Mouse (Mus musculus): Measurements from ENCODE around the gene Igf1.

DNA sequence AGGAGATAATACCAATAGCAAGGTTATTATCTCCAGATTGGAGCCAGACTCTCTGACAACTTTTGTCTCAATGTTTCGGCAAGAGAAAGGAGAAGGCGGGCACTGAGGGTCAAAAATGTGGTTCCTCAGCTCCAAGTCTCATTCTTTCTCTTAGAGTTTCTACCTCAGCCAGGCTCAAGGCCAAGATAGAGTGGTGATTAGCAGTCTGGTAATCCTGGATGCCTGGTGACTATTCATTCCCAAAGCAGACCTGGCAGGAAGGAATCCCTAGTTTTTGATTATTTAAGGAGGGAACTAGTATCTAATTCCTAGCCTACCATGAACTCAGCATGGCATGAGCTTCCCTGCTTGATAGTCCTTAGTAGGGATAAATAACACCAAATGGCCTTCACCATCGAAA lies 47.0 kb downstream of the Igf1 start:
- TF ChIP-seq TCF12 (IDR thresholded peaks at IDR 0.05; ENCODE audit: insufficient read depth, poor library complexity, severe bottlenecking) (no peak), POLR2AphosphoS2 (IDR thresholded peaks at IDR 0.05; ENCODE audit: insufficient read length, low read depth) (no peak), MYOG (IDR thresholded peaks at IDR 0.05; ENCODE audit: control insufficient read depth in 1 of 3, insufficient read depth in 1 of 3, insufficient read length in 2 of 3, low read depth in 2 of 3) (no peak), SRF (IDR thresholded peaks at IDR 0.05; ENCODE audit: control insufficient read depth, insufficient read length, low read depth) (no peak), E2F4 (IDR thresholded peaks at IDR 0.05; ENCODE audit: insufficient read depth) (no peak), POLR2A (IDR thresholded peaks at IDR 0.05; ENCODE audit: insufficient read length, low read depth) (no peak), MAX (IDR thresholded peaks at IDR 0.05; ENCODE audit: low read depth) (no peak), MYOD1 (IDR thresholded peaks at IDR 0.05; ENCODE audit: control insufficient read depth in 1 of 3, insufficient read length in 2 of 3, low read depth in 2 of 3) (no peak), TCF3 (IDR thresholded peaks at IDR 0.05; ENCODE audit: insufficient read length, low read depth) (no peak), USF1 (IDR thresholded peaks at IDR 0.05; ENCODE audit: low read depth) (no peak), REST (IDR thresholded peaks at IDR 0.05; ENCODE audit: insufficient read depth, insufficient read length) (no peak), CEBPB (IDR thresholded peaks at IDR 0.05; ENCODE audit: insufficient read depth, poor library complexity, severe bottlenecking) (no peak)

Measured in myocyte (in vitro differentiated cells).